Mouse (Mus musculus) erythroblast, embryonic 14.5 days (primary cell): ENCODE results near the gene Gba. TPM values are rescaled to one million over a fixed set of nuclear protein-coding genes. Genes with fewer than 3 reads are reported as not detected.

ENCODE experiments used
- H3K27me3 ChIP-seq: 2 replicates; pipeline ENCODE4 v1.6.1; 2012; ENCODE audit warnings: inconsistent platforms; ENCODE audit not compliant: control insufficient read depth
- H3K36me3 ChIP-seq: 2 replicates; pipeline ENCODE4 v1.6.1; 2012; ENCODE audit warnings: mild to moderate bottlenecking, inconsistent platforms; ENCODE audit not compliant: control insufficient read depth
- H3K4me1 ChIP-seq: 2 replicates; pipeline ENCODE4 v1.6.1; 2012; ENCODE audit warnings: inconsistent platforms; ENCODE audit not compliant: control insufficient read depth
- H3K4me3 ChIP-seq: replicated peaks from 2 replicates; pipeline ENCODE3; 2012; ENCODE audit warnings: moderate library complexity, mild to moderate bottlenecking, inconsistent platforms
- H3K9me3 ChIP-seq: 2 replicates; pipeline ENCODE4 v1.6.1; 2012; ENCODE audit warnings: low read length, inconsistent platforms, mixed read lengths; ENCODE audit not compliant: control insufficient read depth
- GATA1 ChIP-seq: IDR thresholded peaks from 2 replicates; pipeline ENCODE4 v1.6.1; 2012; ENCODE audit warnings: low read length, inconsistent platforms, mixed read lengths
- TAL1 ChIP-seq: IDR thresholded peaks from 3 replicates; pipeline ENCODE4 v1.6.1; 2012; ENCODE audit warnings: low read length, inconsistent platforms, mixed read lengths
- polyA plus RNA-seq: library from polyadenylated mRNA; stranded (reverse); fragments of >175 nt; gene quantifications from 2 replicates; pipeline ENCODE4 v1.2.3, GENCODE M21; 2012

Gba gene
- polyA plus RNA-seq, 1 experiment = 0.57 TPM

- H3K36me3 ChIP-seq = no peaks in the 10 kb centered on the region
- H3K9me3 ChIP-seq = no peaks in the 10 kb centered on the region
- H3K27me3 ChIP-seq = peaks cover 70% of the 10 kb centered on the region
- peaks cover 16% of the 10 kb centered on the region for H3K4me1 ChIP-seq
- TF ChIP-seq TAL1 = no peak
- no peak for TF ChIP-seq GATA1
- no peak overlapping the region for H3K4me3 ChIP-seq
Measured at GRCm38 (mm10) chr3:89254994-89255393, 52.3 kb downstream of the Gba start.

- peaks cover 61% of the 10 kb centered on the region for H3K27me3 ChIP-seq
- no peak for TF ChIP-seq TAL1
- no peak for TF ChIP-seq GATA1
- no peak overlapping the region for H3K4me3 ChIP-seq
- H3K36me3 ChIP-seq = no peaks in the 10 kb centered on the region
- peaks cover 8% of the 10 kb centered on the region for H3K4me1 ChIP-seq
- H3K9me3 ChIP-seq = no peaks in the 10 kb centered on the region
Measured at GRCm38 (mm10) chr3:89256177-89256576, 53.4 kb downstream of the Gba start.

Other genes starting within 250 kb of the Gba start
- 0.34 and 0.49 TPM in 2 replicates for gene Rusc1, start 109.6 kb upstream of the Gba start, polyA plus RNA-seq
- 0.09 TPM in 1 of 2 replicates, not detected in the other for gene Gm43738, start 101.8 kb upstream of the Gba start, polyA plus RNA-seq
- 1.1 and 1.3 TPM in 2 replicates for gene Fdps, start 101.0 kb upstream of the Gba start, polyA plus RNA-seq
- 50.9 and 55.5 TPM in 2 replicates for gene Pklr, start 66.8 kb upstream of the Gba start, polyA plus RNA-seq
- gene Hcn3, start 42.7 kb upstream of the Gba start, polyA plus RNA-seq = 0.02 TPM in 2 replicates
- gene Clk2, start 38.1 kb upstream of the Gba start, polyA plus RNA-seq = 2.4 and 3.0 TPM in 2 replicates
- gene Scamp3, start 25.5 kb upstream of the Gba start, polyA plus RNA-seq = 18.8 and 19.5 TPM in 2 replicates
- 0.60 and 0.84 TPM in 2 replicates for gene Fam189b, start 19.8 kb upstream of the Gba start, polyA plus RNA-seq
- 0.03 and 0.04 TPM in 2 replicates for gene Thbs3, start 12.3 kb downstream of the Gba start, polyA plus RNA-seq
- gene Mtx1, start 24.2 kb downstream of the Gba start, polyA plus RNA-seq = 29.8 and 31.7 TPM in 2 replicates
- not detected in 2 replicates for gene Muc1, start 26.1 kb downstream of the Gba start, polyA plus RNA-seq
- gene Krtcap2, start 43.0 kb downstream of the Gba start, polyA plus RNA-seq = 4.0 and 4.8 TPM in 2 replicates
- 0.02 TPM in 1 of 2 replicates, not detected in the other for gene Trim46, start 43.4 kb downstream of the Gba start, polyA plus RNA-seq
- gene Dpm3, start 56.4 kb downstream of the Gba start, polyA plus RNA-seq = 25.2 and 26.1 TPM in 2 replicates
- 0.07 and 0.18 TPM in 2 replicates for gene Slc50a1, start 67.6 kb downstream of the Gba start, polyA plus RNA-seq
- gene Efna1, start 78.2 kb downstream of the Gba start, polyA plus RNA-seq = 0.03 and 0.04 TPM in 2 replicates
- gene Efna3, start 120.0 kb downstream of the Gba start, polyA plus RNA-seq = not detected in 2 replicates
- not detected in 2 replicates for gene Efna4, start 135.1 kb downstream of the Gba start, polyA plus RNA-seq
- gene Adam15, start 147.1 kb downstream of the Gba start, polyA plus RNA-seq = 0.50 and 0.70 TPM in 2 replicates
- gene Dcst2, start 159.0 kb downstream of the Gba start, polyA plus RNA-seq = not detected in 2 replicates
- 0.10 TPM in 1 of 2 replicates, not detected in the other for gene Dcst1, start 162.3 kb downstream of the Gba start, polyA plus RNA-seq
- 0.38 and 0.46 TPM in 2 replicates for gene Zbtb7b, start 191.8 kb downstream of the Gba start, polyA plus RNA-seq
- 0.04 TPM in 1 of 2 replicates, not detected in the other for gene Lenep, start 199.9 kb downstream of the Gba start, polyA plus RNA-seq
- gene Flad1, start 208.9 kb downstream of the Gba start, polyA plus RNA-seq = 1.3 and 1.6 TPM in 2 replicates
- 6.9 and 7.4 TPM in 2 replicates for gene Cks1b, start 215.5 kb downstream of the Gba start, polyA plus RNA-seq
- gene Shc1, start 215.5 kb downstream of the Gba start, polyA plus RNA-seq = 11.4 and 12.7 TPM in 2 replicates
- 5.9 TPM in 2 replicates for gene Pygo2, start 227.3 kb downstream of the Gba start, polyA plus RNA-seq
- 0.13 and 0.21 TPM in 2 replicates for gene Pbxip1, start 233.8 kb downstream of the Gba start, polyA plus RNA-seq